Mouse (Mus musculus): ENCODE measurements at regions not wholly inside any gene's neighbourhood (a gene's known extent, or its start where the extent isn't known, plus 50 kb on each side); places are given as distances from the start of the nearest gene placed in this dataset.

- ATAC-seq (replicated peaks; ENCODE audit: insufficient number of reproducible peaks, low FRiP score, low TSS enrichment, poor library complexity, severe bottlenecking): no peak
Measured at GRCm38 (mm10) chr3:129442756-129443155, 89.4 kb upstream of the Elovl6 start.

GRCm38 (mm10) chr3:129444221-129444620 is 87.9 kb upstream of the Elovl6 start:
- no peak for ATAC-seq (replicated peaks; ENCODE audit: insufficient number of reproducible peaks, low FRiP score, low TSS enrichment, poor library complexity, severe bottlenecking)

GRCm38 (mm10) chr3:129445961-129446360 is 86.2 kb upstream of the Elovl6 start:
- ATAC-seq (replicated peaks; ENCODE audit: insufficient number of reproducible peaks, low FRiP score, low TSS enrichment, poor library complexity, severe bottlenecking): no peak

- ATAC-seq (replicated peaks; ENCODE audit: insufficient number of reproducible peaks, low FRiP score, low TSS enrichment, poor library complexity, severe bottlenecking): no peak
Measured at GRCm38 (mm10) chr3:129449928-129450327, 82.2 kb upstream of the Elovl6 start.

- ATAC-seq (replicated peaks; ENCODE audit: insufficient number of reproducible peaks, low FRiP score, low TSS enrichment, poor library complexity, severe bottlenecking): no peak
Measured at GRCm38 (mm10) chr3:129450671-129451070, 81.5 kb upstream of the Elovl6 start.

- ATAC-seq (replicated peaks; ENCODE audit: insufficient number of reproducible peaks, low FRiP score, low TSS enrichment, poor library complexity, severe bottlenecking): no peak
Measured at GRCm38 (mm10) chr3:129470088-129470487, 62.1 kb upstream of the Elovl6 start.

GRCm38 (mm10) chr3:129471332-129471731 is 60.8 kb upstream of the Elovl6 start:
- no peak for ATAC-seq (replicated peaks; ENCODE audit: insufficient number of reproducible peaks, low FRiP score, low TSS enrichment, poor library complexity, severe bottlenecking)

- ATAC-seq (replicated peaks; ENCODE audit: insufficient number of reproducible peaks, low FRiP score, low TSS enrichment, poor library complexity, severe bottlenecking): no peak
Measured at GRCm38 (mm10) chr3:129472008-129472407, 60.1 kb upstream of the Elovl6 start.

GRCm38 (mm10) chr3:129474451-129474850 is 57.7 kb upstream of the Elovl6 start:
- no peak for ATAC-seq (replicated peaks; ENCODE audit: insufficient number of reproducible peaks, low FRiP score, low TSS enrichment, poor library complexity, severe bottlenecking)

- ATAC-seq (replicated peaks; ENCODE audit: insufficient number of reproducible peaks, low FRiP score, low TSS enrichment, poor library complexity, severe bottlenecking): no peak
Measured at GRCm38 (mm10) chr3:129476250-129476649, 55.9 kb upstream of the Elovl6 start.

- ATAC-seq (replicated peaks; ENCODE audit: insufficient number of reproducible peaks, low FRiP score, low TSS enrichment, poor library complexity, severe bottlenecking): no peak
Measured at GRCm38 (mm10) chr3:129478093-129478492, 54.1 kb upstream of the Elovl6 start.

GRCm38 (mm10) chr3:129481293-129481692 is 50.9 kb upstream of the Elovl6 start:
- ATAC-seq (replicated peaks; ENCODE audit: insufficient number of reproducible peaks, low FRiP score, low TSS enrichment, poor library complexity, severe bottlenecking): no peak
